Mouse (Mus musculus) heart, adult 8-10 months (tissue): ENCODE measurements around the gene 2010111I01Rik. TPM values are rescaled to one million over a fixed set of nuclear protein-coding genes. Genes with fewer than 3 reads are reported as not detected.

ENCODE experiments used
- DNase-seq: peaks from one replicate; pipeline ENCODE4 v3.0.0; 2022; ENCODE audit warnings: low spot score
- total RNA-seq, 4 experiments: library from RNA; stranded (reverse); gene quantifications; 2 replicates each; pipeline ENCODE4 v1.2.4; 2022

Gene 2010111I01Rik
- total RNA-seq, 4 experiments from 2014 or later, result 91.5 to 112 (median 98.3) TPM

DNA sequence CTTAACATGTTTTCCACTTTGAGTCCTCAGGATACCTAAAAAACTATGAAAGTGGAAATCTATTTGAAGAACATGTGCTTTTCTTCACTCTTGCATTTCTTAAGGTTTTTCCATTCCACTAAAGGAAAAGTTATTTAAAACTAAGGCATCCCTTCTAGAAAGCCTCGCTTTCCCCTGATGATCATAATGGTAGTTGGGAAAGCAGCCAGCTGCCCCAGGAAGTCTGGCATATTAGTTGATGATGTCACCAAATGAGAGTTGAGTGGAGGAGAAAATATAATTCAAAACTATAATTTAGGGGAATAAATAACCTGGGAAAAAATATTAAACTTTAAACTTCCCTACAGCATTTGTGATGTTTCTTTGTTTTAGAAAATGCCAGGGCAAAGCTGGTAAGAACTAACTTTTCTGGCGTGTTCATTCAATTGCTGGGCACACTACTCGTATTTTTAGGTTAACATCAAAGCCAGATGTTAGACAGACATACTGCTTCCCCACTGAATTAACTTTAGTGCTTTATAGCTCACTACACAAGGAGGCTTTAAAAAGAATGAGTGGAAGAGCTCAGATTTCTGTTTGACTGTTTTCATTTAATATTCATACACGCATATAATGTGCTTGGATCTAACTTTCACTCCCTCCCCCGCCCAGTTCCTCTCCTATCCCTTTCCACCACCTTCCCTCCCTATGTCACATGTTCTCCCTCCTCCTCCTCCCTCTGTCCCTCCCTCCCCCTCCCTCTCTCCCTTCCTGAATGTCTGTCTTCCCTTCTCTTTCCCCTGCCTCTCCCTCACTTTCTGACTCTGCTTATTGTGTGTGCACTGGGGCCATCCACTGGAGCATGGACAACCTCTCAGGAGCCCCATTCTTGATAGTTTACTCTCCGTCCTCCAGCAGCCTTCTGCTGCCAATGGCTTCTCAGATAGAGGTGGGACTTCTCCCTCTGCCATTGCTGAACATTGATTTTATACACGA lies 58.8 kb downstream of the 2010111I01Rik start:
- DNase-seq, result peak; percentile 32

GRCm38 (mm10) chr13:63030023-63030422 lies 65.3 kb downstream of the 2010111I01Rik start:
- no peak for DNase-seq

- DNase-seq, result no peak
These were observed 66.6 kb downstream of the 2010111I01Rik start for GRCm38 (mm10) chr13:63031244-63031643.

- no peak for DNase-seq
These were observed 67.7 kb downstream of the 2010111I01Rik start for GRCm38 (mm10) chr13:63032304-63032830.

GRCm38 (mm10) chr13:63032958-63033357 lies 68.3 kb downstream of the 2010111I01Rik start:
- no peak for DNase-seq

DNA sequence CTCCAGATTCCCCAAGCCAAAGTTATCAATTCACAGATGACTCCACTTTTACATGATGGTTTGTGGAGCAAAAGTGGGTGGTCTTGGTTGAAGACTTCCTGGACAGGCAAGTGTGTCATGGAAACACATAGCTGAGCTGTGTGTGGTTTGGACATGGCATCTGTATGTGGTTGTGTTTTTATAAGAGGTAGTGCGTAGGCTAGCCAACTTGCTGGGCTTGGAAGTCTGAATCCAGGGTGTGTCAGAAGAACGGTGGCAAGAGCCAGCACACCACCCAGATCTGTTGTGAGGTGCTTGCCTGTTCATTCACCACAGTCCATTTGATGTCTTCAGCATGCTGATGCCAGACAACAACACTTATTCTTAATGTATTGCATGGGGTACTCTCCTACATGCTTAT lies 68.7 kb downstream of the 2010111I01Rik start:
- no peak for DNase-seq

DNA sequence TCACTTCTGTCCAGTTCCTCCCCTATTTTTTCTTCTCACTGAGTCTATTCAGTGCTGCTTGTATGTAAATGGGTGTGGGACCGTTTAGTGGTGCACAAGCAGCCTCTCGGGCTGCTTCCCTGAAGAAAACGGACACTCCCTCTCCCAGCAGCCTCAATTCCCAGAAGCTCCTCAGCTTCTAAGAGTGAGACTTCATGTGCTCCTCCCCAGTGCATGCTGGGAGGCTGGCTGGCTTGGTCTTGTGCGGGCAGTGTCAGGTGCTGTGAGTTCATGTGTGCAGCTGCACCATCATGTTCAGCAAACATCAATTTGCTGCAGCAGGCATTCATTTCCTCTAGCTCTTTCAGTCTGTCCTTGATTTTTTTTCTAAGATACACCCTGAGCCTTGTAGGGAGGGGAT lies 70.0 kb downstream of the 2010111I01Rik start:
- DNase-seq, result no peak

- DNase-seq, result no peak
These were observed 73.2 kb downstream of the 2010111I01Rik start for GRCm38 (mm10) chr13:63037906-63038305.

DNA sequence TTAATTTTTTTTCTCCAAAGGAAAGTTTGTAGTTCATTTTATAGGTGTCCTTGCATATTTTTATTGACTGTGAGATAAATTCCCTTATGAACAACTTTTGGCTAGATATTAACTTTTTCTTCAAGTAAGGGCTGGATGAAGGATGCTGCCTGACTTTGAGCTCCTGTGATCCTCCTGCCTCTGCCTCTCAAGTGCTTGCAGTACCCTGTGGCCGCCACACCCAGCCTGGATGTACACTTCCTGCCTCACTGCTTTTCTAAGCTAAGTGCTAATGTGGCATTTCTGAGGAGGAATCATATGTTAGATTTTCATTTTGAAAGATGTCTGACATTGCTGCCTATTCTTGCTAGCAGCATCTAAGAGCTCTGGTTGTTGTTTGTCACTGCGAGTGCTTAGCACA lies 73.7 kb downstream of the 2010111I01Rik start:
- no peak for DNase-seq

DNA sequence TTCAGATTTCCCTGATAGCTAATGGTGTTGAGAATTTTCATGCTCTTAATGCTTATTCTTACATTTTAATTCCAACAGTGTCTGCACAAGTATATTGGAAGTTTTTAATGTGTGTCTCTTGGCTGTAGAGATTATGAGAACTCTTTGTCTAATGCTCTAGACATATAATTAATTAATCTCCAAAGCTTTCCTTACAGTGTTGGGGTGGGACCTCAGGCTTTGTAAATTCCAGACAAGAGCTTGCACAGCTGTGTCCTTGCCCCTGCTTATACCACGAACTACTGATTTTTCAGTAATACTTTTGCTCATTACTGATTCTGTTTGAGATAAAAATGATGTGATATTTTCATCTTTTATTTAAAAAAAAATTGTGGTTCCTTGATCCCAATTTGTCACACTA lies 74.2 kb downstream of the 2010111I01Rik start:
- no peak for DNase-seq

DNA sequence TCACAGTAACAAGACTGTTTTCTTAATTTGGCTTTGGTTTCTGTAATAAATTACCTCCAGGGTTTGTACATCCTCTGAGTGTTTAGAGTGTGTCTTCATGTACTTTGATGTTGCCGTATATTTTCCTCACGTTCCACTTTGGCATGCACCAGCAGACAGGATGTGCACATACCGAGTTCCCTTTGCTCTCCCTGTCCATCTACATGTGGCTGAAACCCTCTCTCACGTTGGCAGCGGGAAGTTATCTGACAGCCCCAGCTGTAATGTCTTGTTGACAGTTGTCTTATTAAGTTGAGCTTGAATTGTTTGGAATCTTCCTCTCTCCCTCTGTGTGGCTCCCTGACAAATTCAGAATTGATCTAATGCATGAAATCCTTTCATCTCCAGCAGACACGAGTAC lies 74.6 kb downstream of the 2010111I01Rik start:
- DNase-seq, result no peak

DNA sequence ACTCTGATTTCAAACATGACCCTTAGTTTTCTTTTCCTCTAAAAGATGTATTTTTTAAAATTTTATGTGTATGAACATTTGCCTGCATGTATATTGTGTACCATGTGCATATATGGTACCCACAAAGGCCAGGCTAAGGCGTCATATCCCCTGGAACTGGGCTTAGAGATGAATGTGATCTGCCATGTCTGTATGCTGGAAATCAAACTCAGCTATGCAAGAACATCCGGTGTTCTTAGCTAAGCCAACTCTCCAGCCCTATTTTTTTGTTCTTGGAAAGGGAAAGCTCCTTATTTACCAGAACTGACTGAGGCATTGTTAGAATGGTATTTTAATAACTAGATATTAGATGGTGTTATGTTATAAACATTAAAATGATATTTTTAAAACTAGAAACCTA lies 75.2 kb downstream of the 2010111I01Rik start:
- no peak for DNase-seq

DNA sequence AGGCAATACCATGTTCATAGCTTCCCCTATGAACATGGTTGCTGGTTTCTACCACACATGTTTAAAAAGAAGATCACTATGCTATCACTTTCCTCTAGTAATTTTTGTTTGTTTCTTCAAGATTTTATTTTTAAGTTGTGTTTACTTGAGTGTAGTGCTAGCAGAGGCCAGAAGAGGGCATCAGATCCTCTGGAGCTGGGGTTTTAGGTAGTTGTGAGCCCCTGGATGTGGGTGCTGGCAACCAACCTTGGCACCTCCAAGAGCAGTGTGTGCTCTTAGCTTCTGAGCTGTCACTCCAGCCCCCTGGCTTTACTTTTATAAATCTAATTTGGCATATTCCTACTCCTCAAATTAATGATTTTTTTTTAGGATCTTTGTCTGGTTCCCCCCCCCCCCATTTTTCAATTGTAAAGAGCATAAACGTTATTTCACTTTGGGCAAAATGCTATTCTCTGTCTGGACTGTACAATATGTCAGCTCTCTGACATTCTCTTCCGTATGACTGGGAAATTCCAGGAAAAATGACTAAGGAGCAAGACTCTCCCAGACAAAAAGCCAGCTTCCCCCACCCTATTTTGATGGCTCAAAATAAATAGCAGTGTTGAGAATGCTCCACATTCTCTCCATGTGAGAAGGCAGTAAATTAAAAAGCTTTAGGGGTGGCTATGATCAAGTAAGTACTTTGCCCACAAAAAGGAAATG lies 81.0 kb downstream of the 2010111I01Rik start:
- no peak for DNase-seq

GRCm38 (mm10) chr13:63046206-63047020 lies 81.7 kb downstream of the 2010111I01Rik start:
- DNase-seq, result peak; percentile 81

DNA sequence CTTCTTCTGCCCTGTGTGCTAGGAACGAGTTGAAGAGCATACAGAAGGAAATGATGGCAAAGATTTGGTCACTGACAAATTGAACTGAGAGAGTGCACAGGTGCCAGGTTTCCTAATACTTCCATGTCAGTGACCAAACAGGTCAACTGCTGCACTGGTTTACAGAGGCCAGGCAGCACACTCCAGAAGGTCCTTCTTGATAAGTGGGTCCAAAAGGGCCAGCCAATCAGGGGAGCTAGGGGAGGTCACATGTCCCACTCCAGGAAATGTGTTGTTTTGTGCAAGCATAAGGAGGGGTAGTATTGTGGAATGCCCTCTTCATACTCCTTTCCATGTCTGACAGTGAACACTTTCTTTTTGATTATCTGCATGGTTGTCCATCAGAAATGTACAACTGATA lies 99.0 kb downstream of the 2010111I01Rik start:
- DNase-seq, result no peak

DNA sequence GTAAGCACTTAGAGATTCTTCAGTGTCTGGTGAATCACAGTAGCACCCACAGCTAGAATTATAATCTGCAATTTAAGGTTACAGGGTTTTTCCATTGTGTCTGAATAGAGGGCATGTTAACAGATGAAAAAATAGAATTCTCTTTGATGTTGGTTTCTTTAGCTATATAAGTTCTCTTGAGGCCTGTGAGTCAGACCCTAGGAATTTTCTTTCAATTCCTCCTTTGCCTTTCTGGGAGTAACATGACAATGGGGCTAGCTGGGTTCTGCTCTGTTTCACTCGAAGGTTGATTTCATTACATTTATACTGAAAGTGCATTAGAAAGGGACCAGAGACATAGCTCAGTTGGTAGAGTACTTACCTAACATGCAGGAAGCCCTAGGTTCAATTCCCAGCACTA lies 101.9 kb downstream of the 2010111I01Rik start:
- DNase-seq, result no peak

DNA sequence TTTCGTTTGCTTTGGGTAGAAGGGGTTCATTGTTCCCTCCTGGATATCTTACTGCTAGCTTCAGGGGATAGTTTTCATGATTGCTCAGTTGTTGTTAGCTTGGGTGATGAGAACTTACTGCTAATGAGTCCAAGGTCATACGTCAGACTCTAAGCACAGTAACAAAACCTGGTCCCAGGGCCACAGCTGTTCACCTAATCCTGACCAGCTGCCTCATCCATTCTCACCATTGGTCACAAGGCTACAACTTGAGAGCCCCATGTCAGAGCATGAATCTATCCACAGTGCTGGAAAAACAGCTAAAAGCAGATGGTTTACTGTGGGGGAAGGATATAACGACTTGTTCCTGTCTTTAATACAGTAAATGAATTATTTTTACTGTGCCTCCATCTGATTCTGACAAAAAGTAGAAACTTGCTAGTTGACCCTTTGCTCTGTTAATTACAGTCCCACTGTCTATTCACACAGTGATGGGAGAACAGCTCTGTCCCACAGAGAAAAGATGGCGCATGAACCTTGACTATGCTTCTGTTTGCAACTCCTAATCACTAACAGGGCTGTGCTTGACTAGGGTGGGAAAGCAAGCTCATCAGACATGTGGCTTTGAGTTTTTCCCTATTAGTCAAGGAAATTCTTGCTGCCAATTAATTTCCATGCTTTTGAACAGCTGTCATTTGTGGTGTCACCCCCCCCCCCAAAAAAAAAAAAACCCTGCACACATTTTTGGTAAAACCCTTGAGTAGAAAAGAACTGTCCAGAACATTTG lies 103.9 kb downstream of the 2010111I01Rik start:
- no peak for DNase-seq

DNA sequence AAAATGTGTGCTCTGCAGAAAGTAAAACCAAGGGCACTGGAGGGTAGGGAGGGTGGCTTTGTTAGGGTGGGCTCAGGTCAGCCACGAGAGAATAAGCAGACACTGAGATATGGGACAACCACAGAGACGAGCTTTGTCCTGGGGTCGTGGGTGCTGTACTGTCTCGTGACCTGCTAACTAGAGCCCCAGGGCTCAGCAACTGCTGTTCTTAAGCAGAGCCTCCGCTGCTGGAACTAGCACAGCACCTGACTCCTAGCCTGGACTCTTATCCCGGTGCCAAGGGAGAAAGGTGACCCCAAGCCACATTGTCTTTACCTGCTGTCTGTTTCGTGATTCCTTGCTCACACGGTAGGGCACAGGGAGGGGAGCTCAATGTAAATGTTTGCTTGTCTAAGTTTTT lies 107.2 kb downstream of the 2010111I01Rik start:
- no peak for DNase-seq

DNA sequence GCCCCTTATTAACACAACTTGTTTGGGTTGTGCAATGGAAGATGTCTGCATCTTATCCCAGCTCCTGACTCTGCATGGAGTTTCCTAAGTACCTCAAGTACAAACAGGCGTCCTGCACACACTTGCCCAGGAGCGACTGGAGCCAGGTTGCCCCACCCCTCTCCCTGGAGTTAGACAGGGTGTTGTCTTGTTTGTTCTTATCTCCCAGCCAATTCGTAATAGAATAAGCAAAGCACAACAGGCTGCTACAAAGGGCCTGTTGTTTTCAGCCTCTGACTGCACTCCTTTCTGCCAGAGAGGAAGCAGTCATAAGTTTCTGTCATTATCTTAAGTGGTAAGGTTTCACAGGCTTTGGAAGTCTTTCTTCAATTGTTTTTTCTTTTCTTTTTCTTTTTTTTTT lies 107.7 kb downstream of the 2010111I01Rik start:
- DNase-seq, result peak; percentile 58

DNA sequence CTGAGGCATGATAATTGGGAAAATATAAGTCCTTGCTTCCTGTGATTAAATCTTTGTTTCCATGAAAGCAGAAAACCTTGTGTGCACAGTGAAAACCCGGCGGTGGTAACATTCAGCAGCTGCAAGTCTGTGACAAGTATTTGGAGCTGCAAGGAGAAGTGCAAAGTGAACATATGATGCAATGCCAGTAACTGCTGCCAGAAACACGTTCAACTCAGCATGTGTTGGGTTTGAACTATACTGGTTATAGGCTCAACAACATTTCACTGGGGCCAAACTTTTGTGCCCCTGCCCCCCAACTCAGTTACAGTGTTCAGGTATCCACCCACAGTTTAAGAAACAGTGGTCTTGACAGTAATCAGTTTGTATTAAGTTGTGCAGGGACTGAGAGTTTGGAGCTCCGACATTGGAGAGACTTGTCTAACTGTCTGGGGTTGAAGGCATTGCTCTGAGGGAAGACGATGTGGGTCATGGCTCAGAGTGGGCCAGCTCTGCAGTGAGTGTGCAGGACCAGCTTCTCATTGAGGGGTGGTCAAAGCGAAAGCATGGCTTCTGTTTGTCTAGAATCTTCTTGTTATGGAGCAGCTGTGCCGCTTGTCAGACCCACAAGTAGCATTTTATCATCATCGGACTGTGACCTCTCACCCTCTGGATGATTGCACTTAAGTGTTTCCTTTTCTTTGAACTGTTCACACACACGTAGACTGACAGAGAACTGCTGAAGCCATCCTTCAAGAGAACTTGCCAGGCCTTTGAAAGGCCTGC lies 109.4 kb downstream of the 2010111I01Rik start:
- peak; percentile 67 for DNase-seq
